Mouse (Mus musculus) CD4-positive, CD25-positive, alpha-beta regulatory T cell (primary cell): ENCODE results near the gene Hcrtr1. TPM values are rescaled to one million over a fixed set of nuclear protein-coding genes. Genes with fewer than 3 reads are reported as not detected.

Experiments used
- polyA plus RNA-seq: library from polyadenylated mRNA; unstranded; fragments of 100-300 nt; shearing (Covaris generic); gene quantifications from one replicate; pipeline ENCODE4 v1.2.1, GENCODE M21; 2017

The Hcrtr1 gene
- polyA plus RNA-seq: 0.10 TPM

DNA sequence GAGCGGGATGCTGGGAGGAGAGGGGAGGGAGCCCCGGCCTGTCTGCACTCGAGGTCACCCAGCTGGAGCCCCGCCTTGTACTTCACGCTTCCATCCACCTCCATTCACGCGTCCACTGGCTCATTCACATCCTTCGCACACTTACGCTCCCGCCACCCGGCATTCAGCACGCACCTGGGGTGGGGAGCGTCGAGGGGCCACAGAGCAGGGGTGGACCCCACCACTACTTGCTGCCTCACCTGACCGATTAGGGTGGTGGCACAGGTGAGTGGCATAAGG is at the start of gene Hcrtr1:
Gene Hcrtr1 (minus strand): TSS at position 146 of the 279 bp plus-strand sequence.

DNA sequence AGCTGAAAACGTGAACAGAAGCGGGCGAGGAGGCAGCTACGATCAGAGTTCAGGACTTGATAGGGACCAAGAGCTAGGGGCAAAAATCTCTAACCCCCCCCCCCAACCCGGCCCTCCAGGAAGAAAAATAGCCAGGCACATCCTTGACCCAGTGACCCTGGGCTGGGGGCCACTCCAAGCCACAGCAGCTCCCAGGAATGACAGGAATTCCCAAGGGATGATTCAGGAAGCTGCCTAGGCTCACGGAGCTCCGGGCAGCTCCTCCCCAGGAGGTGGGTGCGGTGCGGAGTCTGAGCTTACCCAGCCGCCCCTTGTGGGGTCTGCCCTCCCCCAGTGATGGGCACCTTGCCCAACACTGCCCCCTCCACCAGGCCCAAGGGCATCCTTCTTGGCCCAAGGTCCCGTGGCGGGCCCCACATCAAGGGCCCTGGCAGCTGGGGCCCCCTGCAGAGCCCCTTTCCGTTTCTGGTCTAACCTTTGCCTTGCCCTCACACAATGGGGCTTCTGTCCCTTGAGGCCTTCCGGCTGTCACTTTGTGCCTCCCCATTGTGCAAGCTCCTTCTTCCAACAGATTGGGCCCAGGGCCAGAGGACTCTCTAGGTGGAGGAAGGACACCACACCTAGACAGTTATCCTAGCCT is 36.0 kb upstream of the Hcrtr1 start, which contains the start of gene Tinagl1:
Gene Tinagl1 (minus strand): TSS at position 51 of the 640 bp plus-strand sequence.

DNA sequence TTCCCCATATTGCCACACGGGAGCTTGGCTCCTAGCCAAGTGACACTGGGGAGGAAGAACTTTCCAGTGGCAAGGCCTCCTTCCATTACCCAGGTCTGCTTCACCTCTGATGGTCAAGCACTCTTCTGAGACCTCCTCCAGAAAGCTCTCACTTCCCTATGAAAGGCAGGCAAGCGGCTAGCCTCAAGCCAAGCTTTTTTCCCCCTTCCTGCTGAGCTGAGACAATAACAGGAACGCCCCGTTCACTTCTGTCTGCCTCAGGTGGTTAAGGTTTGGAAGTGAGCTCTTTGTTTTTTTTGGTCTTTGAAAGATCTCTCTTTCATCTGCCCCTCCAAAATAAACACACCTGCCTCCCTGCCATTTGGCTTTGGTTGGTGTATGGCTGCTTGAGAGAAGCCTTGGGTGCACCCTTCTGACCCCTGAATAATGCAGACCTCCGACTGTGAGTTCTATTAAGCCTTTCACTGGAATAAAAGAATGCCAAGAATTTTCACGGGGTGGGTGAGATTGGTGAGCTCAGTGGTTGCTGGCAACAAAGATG is 37.0 kb downstream of the Hcrtr1 start, which contains the start of gene Pef1:
Gene Pef1 (plus strand): TSS at position 448 of the 541 bp plus-strand sequence.

Other genes starting within 250 kb of the Hcrtr1 start
- not detected for gene Spocd1, start 210.1 kb downstream of the Hcrtr1 start, polyA plus RNA-seq
- gene Adgrb2, start 154.5 kb downstream of the Hcrtr1 start, polyA plus RNA-seq: 0.18 TPM
- 0.31 TPM for gene Col16a1, start 91.5 kb downstream of the Hcrtr1 start, polyA plus RNA-seq
- gene Pef1, start 36.8 kb downstream of the Hcrtr1 start, polyA plus RNA-seq: 61.4 TPM
- gene Tinagl1, start 35.8 kb upstream of the Hcrtr1 start, polyA plus RNA-seq: not detected
- gene Gm853, start 83.0 kb upstream of the Hcrtr1 start, polyA plus RNA-seq: not detected
- gene Serinc2, start 139.8 kb upstream of the Hcrtr1 start, polyA plus RNA-seq: not detected
- gene Fabp3, start 169.2 kb upstream of the Hcrtr1 start, polyA plus RNA-seq: not detected
- gene Gm10570, start 169.3 kb upstream of the Hcrtr1 start, polyA plus RNA-seq: not detected
- 67.0 TPM for gene Zcchc17, start 220.6 kb upstream of the Hcrtr1 start, polyA plus RNA-seq
- gene Snrnp40, start 220.8 kb upstream of the Hcrtr1 start, polyA plus RNA-seq: 129 TPM